Comparison of ENCODE assay signal across 14 mouse cellular contexts in the genomic region with DNA sequence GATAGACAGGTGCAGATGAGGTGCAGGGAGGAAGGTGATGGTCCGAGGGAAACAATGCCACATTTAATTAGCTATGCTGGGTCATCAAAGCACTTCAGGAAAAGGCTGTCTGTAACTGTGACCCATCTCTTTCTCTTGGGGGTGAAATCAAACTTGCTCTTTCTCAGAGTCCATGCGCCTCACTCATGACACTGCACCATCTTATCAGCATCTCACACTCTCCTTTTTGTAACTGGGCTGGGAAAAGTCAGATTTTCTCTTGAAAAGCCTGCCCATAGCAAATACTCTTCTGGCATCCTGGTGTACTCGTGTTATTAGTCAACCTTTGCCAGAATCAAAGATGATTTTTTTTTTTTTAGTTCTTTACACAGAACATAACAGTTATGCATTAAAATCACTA.
"Had no signal": no experiment of that assay in that cellular context is flagged by ENCODE, and none has a peak within 500 bp of the region (broad histone marks: within the 10 kb centered on the region; RNA-seq: fewer than 3 reads in every experiment).

No protein-coding gene starts in this region.

- H3K9me3 ChIP-seq: lung, embryonic 15.5 days; midbrain, embryonic 13.5 days; midbrain, embryonic 15.5 days; neural tube, embryonic 12.5 days; stomach, embryonic 15.5 days had no signal

- H3K4me1 ChIP-seq: lung, embryonic 15.5 days; midbrain, embryonic 13.5 days; midbrain, embryonic 15.5 days; neural tube, embryonic 12.5 days; stomach, embryonic 15.5 days had no signal

- H3K4me3 ChIP-seq: lung, embryonic 15.5 days; midbrain, embryonic 13.5 days; midbrain, embryonic 15.5 days; neural tube, embryonic 12.5 days; stomach, embryonic 15.5 days had no signal

- H3K27me3 ChIP-seq: lung, embryonic 15.5 days; midbrain, embryonic 13.5 days; midbrain, embryonic 15.5 days; neural tube, embryonic 12.5 days; stomach, embryonic 15.5 days had no signal

- DNase-seq: liver, postnatal 0 days; lung, adult 2 months; lung, postnatal 14 days; lung, postnatal 36 days; right cerebral cortex, postnatal 14 days; thymus, adult 2 months; thymus, postnatal 25 days; thymus, postnatal 4 days had no signal

- ATAC-seq: liver, postnatal 0 days; lung, postnatal 0 days; midbrain, embryonic 13.5 days; midbrain, embryonic 15.5 days had no signal

- H3K36me3 ChIP-seq: lung, embryonic 15.5 days; midbrain, embryonic 13.5 days; midbrain, embryonic 15.5 days; neural tube, embryonic 12.5 days; stomach, embryonic 15.5 days had no signal
